9 mouse cellular contexts compared by ENCODE assay signal in genomic region chr2:29553945-29554634, GRCm38 (mm10).
DNase-seq lines count a peak whose midpoint lies in the region; ATAC-seq and TF ChIP-seq lines count a peak whose summit lies in the region.
"Had no signal": no experiment of that assay in that cellular context is flagged by ENCODE, and none has a peak within 500 bp of the region (broad histone marks: within the 10 kb centered on the region; RNA-seq: fewer than 3 reads in every experiment).

No protein-coding gene starts in this region.

- H3K4me1 ChIP-seq in intestine, embryonic 14.5 days (replicated peaks; ENCODE audit: control insufficient read depth, insufficient read depth, low read length): no peaks in the 10 kb centered on the region
- H3K4me1 ChIP-seq in intestine, embryonic 16.5 days (ENCODE audit: control insufficient read depth, insufficient read depth, low read length): no peaks in the 10 kb centered on the region
- H3K4me1 ChIP-seq in ES-Bruce4 (ENCODE audit: control insufficient read depth, insufficient read depth, low read length): peaks cover 1% of the 10 kb centered on the region
- no peaks in the 10 kb centered on the region for H3K4me1 ChIP-seq in cortical plate, adult 2 months (ENCODE audit: control insufficient read depth, insufficient read depth, low read length)
- H3K4me1 ChIP-seq in liver, embryonic 13.5 days (replicated peaks): no peaks in the 10 kb centered on the region
- H3K4me1 ChIP-seq in spleen, adult 2 months (ENCODE audit: control insufficient read depth, insufficient read depth, insufficient read length): no peaks in the 10 kb centered on the region
- H3K4me1 ChIP-seq: lung, embryonic 15.5 days had no signal

- H3K36me3 ChIP-seq in intestine, embryonic 14.5 days (ENCODE audit: control insufficient read depth, insufficient read depth, low read length): no peaks in the 10 kb centered on the region
- H3K36me3 ChIP-seq in intestine, embryonic 16.5 days (ENCODE audit: control insufficient read depth, insufficient read depth, low read length): no peaks in the 10 kb centered on the region
- H3K36me3 ChIP-seq in ES-Bruce4 (ENCODE audit: control insufficient read depth, insufficient read depth, low read length, poor library complexity, severe bottlenecking): no peaks in the 10 kb centered on the region
- H3K36me3 ChIP-seq in liver, embryonic 13.5 days: no peaks in the 10 kb centered on the region
- no peaks in the 10 kb centered on the region for H3K36me3 ChIP-seq in spleen, adult 2 months (ENCODE audit: control insufficient read depth, insufficient read depth, low read length)
- H3K36me3 ChIP-seq: lung, embryonic 15.5 days had no signal

- ATAC-seq in intestine, embryonic 14.5 days (replicated peaks; ENCODE audit: low FRiP score, low TSS enrichment, low read depth): no peak
- ATAC-seq in intestine, embryonic 16.5 days: no peak
- ATAC-seq in liver, embryonic 13.5 days (ENCODE audit: low read depth): no peak

- WGBS in intestine, embryonic 14.5 days: 68% methylated on average over 4 of the region's 4 CpGs
- WGBS in intestine, embryonic 16.5 days: 67% methylated on average over 4 of the region's 4 CpGs
- 53% methylated on average over 4 of the region's 4 CpGs for WGBS in liver, embryonic 13.5 days (ENCODE audit: insufficient replicate concordance)
- WGBS in spleen, adult 2 months: 46% methylated on average over 4 of the region's 4 CpGs

- TF ChIP-seq CTCF in ES-Bruce4 (IDR thresholded peaks at IDR 0.05; ENCODE audit: low read depth, low read length): peak; percentile 37
- TF ChIP-seq CTCF in cortical plate, adult 2 months (IDR thresholded peaks at IDR 0.05; ENCODE audit: extremely low read depth, insufficient read depth, low read length): peak; percentile 48; the same call in 1 of the 2 replicates
- peak; percentile 17; the same call in 1 of the 2 replicates for TF ChIP-seq CTCF in spleen, adult 2 months (IDR thresholded peaks at IDR 0.05; ENCODE audit: extremely low read depth, insufficient read depth, insufficient read length, insufficient replicate concordance)

- TF ChIP-seq POLR2A in ES-Bruce4 (IDR thresholded peaks at IDR 0.05; ENCODE audit: insufficient read depth, low read length): no peak
- TF ChIP-seq POLR2A in cortical plate, adult 2 months (IDR thresholded peaks at IDR 0.05; ENCODE audit: extremely low read depth, insufficient read depth, low read length): no peak
- no peak for TF ChIP-seq POLR2A in spleen, adult 2 months (IDR thresholded peaks at IDR 0.05; ENCODE audit: low read depth, low read length)

- no peak overlapping the region for H3K9ac ChIP-seq in intestine, embryonic 14.5 days (ENCODE audit: low read length)
- no peak overlapping the region for H3K9ac ChIP-seq in intestine, embryonic 16.5 days (ENCODE audit: low read depth, low read length)
- no peak overlapping the region for H3K9ac ChIP-seq in ES-Bruce4 (ENCODE audit: low read depth, poor library complexity, severe bottlenecking)
- no peak overlapping the region for H3K9ac ChIP-seq in liver, embryonic 13.5 days
- H3K9ac ChIP-seq: lung, embryonic 15.5 days had no signal

- H3K27me3 ChIP-seq in intestine, embryonic 14.5 days (replicated peaks; ENCODE audit: control insufficient read depth, insufficient read depth, low read length): no peaks in the 10 kb centered on the region
- no peaks in the 10 kb centered on the region; the same call in 1 of the 2 replicates for H3K27me3 ChIP-seq in intestine, embryonic 16.5 days (replicated peaks; ENCODE audit: control insufficient read depth, insufficient read depth, low read length)
- no peaks in the 10 kb centered on the region for H3K27me3 ChIP-seq in ES-Bruce4 (ENCODE audit: control insufficient read depth, insufficient read depth, low read length, poor library complexity, severe bottlenecking)
- no peaks in the 10 kb centered on the region for H3K27me3 ChIP-seq in liver, embryonic 13.5 days
- no peaks in the 10 kb centered on the region for H3K27me3 ChIP-seq in spleen, adult 2 months (ENCODE audit: control insufficient read depth, insufficient read depth, low read length)
- H3K27me3 ChIP-seq: lung, embryonic 15.5 days had no signal

- H3K27ac ChIP-seq in intestine, embryonic 14.5 days (ENCODE audit: low read depth): no peak overlapping the region
- no peak overlapping the region for H3K27ac ChIP-seq in intestine, embryonic 16.5 days (ENCODE audit: low read length)
- no peak overlapping the region for H3K27ac ChIP-seq in ES-Bruce4 (ENCODE audit: insufficient read depth, low read length)
- H3K27ac ChIP-seq in cortical plate, adult 2 months (ENCODE audit: insufficient read depth, low read length): no peak overlapping the region
- no peak overlapping the region for H3K27ac ChIP-seq in liver, embryonic 13.5 days
- H3K27ac ChIP-seq in spleen, adult 2 months (ENCODE audit: insufficient read depth, low read length): no peak overlapping the region
- H3K27ac ChIP-seq: lung, embryonic 15.5 days had no signal

- no peak overlapping the region for H3K4me2 ChIP-seq in intestine, embryonic 14.5 days (ENCODE audit: low read length)
- no peak overlapping the region for H3K4me2 ChIP-seq in intestine, embryonic 16.5 days (ENCODE audit: low read depth, low read length)
- no peak overlapping the region for H3K4me2 ChIP-seq in liver, embryonic 13.5 days
- H3K4me2 ChIP-seq: lung, embryonic 15.5 days had no signal

- TF ChIP-seq EP300 in ES-Bruce4 (IDR thresholded peaks at IDR 0.05; ENCODE audit: insufficient read depth, low read depth, low read length): no peak

- H3K9me3 ChIP-seq in intestine, embryonic 14.5 days (ENCODE audit: control insufficient read depth, low read length): no peaks in the 10 kb centered on the region
- no peaks in the 10 kb centered on the region for H3K9me3 ChIP-seq in intestine, embryonic 16.5 days (ENCODE audit: control insufficient read depth, low read length)
- no peaks in the 10 kb centered on the region for H3K9me3 ChIP-seq in ES-Bruce4 (replicated peaks; ENCODE audit: control insufficient read depth, insufficient read depth, low read length, poor library complexity, severe bottlenecking)
- H3K9me3 ChIP-seq in liver, embryonic 13.5 days (replicated peaks): no peaks in the 10 kb centered on the region
- H3K9me3 ChIP-seq: lung, embryonic 15.5 days had no signal

- DNase-seq in intestine, embryonic 14.5 days (ENCODE audit: low spot score): peak; percentile 62
- peak; percentile 56 for DNase-seq in 416B (ENCODE audit: low read depth)
- DNase-seq in liver, embryonic 13.5 days: peak; percentile 2
- DNase-seq in spleen, adult 2 months (ENCODE audit: low read depth in 1 of 2, low spot score in 2 of 2): peak; percentile 18 to 23
- no peak for DNase-seq in frontal cortex, postnatal 14 days (ENCODE audit: low spot score in 2 of 2)

- H3K4me3 ChIP-seq in intestine, embryonic 14.5 days (ENCODE audit: low read depth, low read length): no peak overlapping the region
- no peak overlapping the region for H3K4me3 ChIP-seq in intestine, embryonic 16.5 days (ENCODE audit: low read length)
- no peak overlapping the region for H3K4me3 ChIP-seq in ES-Bruce4 (ENCODE audit: low read depth, low read length)
- no peak overlapping the region for H3K4me3 ChIP-seq in cortical plate, adult 2 months (ENCODE audit: insufficient read depth, low read length)
- no peak overlapping the region for H3K4me3 ChIP-seq in liver, embryonic 13.5 days (replicated peaks)
- no peak overlapping the region for H3K4me3 ChIP-seq in spleen, adult 2 months (ENCODE audit: extremely low read depth, insufficient read depth, insufficient read length)
- H3K4me3 ChIP-seq: lung, embryonic 15.5 days had no signal

Comparison
In these comparisons a context has a peak if more than half of its experiments do, and no peak if none do; other contexts are left out.
1. DNase-seq: peak in intestine, embryonic 14.5 days (single experiment), 416B (single experiment), liver, embryonic 13.5 days (single experiment) and spleen, adult 2 months (2 of 2); none in frontal cortex, postnatal 14 days (0 of 2).
2. Peak in every context shown above with its lines, with median percentiles within 50 percentile points of each other: CTCF ChIP-seq.